Mouse (Mus musculus) granulocyte monocyte progenitor cell, adult 5-6 weeks (primary cell): ENCODE results near the gene Bbs9. TPM values are rescaled to one million over a fixed set of nuclear protein-coding genes. Genes with fewer than 3 reads are reported as not detected.
A peak's percentile ranks its signal among the peaks of the same experiment; 100 is the strongest.
"Not testable (repeated sequence)": the region's sequence is repeated elsewhere in the genome, so short reads cannot be mapped to it uniquely, and the experiment has no call there.

Experiments
- ATAC-seq: replicated peaks from 2 replicates; pipeline ENCODE4 v1.8.0; 2016; ENCODE audit warnings: mild to moderate bottlenecking, moderate TSS enrichment, inconsistent platforms; ENCODE audit not compliant: poor library complexity, severe bottlenecking
- total RNA-seq, 2 experiments: library from RNA; stranded (forward) in 1 of 2; stranded (reverse) in 1 of 2; fragments of 200-712, 200-1000 nt in 1 of 2; fragments of >200 nt in 1 of 2; fragmentation: Nextera tagmentation in 1 of 2; gene quantifications; 2 replicates each; pipeline ENCODE4 v1.2.3; 2014 to 2017

The Bbs9 gene
- 10.9 and 20.5 TPM in 2 replicates for total RNA-seq (2014; fragmentation: Nextera tagmentation)
- 14.8 and 18.4 TPM in 2 replicates for total RNA-seq (2017)

- ATAC-seq: peak; percentile 96
These were observed at the start of gene Bbs9 for GRCm38 (mm10) chr9:22475424-22475868. Gene Bbs9 (plus strand): TSS chr9:22475715.

- no peak for ATAC-seq
These were observed 47.4 kb upstream of the Bbs9 start for GRCm38 (mm10) chr9:22428028-22428665.

GRCm38 (mm10) chr9:22428666-22429410 lies 46.7 kb upstream of the Bbs9 start:
- ATAC-seq: no peak

GRCm38 (mm10) chr9:22429533-22430241 lies 45.8 kb upstream of the Bbs9 start:
- ATAC-seq: peak; percentile 47

GRCm38 (mm10) chr9:22430315-22430840 lies 45.1 kb upstream of the Bbs9 start:
- ATAC-seq: peak; percentile 57

GRCm38 (mm10) chr9:22433221-22433620 lies 42.3 kb upstream of the Bbs9 start:
- no peak for ATAC-seq

GRCm38 (mm10) chr9:22434101-22434500 lies 41.4 kb upstream of the Bbs9 start:
- ATAC-seq: no peak

- ATAC-seq: no peak
These were observed 36.7 kb upstream of the Bbs9 start for GRCm38 (mm10) chr9:22438826-22439225.

- peak; percentile 76 for ATAC-seq
These were observed 32.4 kb upstream of the Bbs9 start for GRCm38 (mm10) chr9:22443157-22443556.

GRCm38 (mm10) chr9:22445123-22445522 lies 30.4 kb upstream of the Bbs9 start:
- no peak for ATAC-seq

- ATAC-seq: peak; percentile 85
These were observed 28.3 kb upstream of the Bbs9 start for GRCm38 (mm10) chr9:22447213-22447612.

- ATAC-seq: no peak
These were observed 27.1 kb upstream of the Bbs9 start for GRCm38 (mm10) chr9:22448420-22448819.

GRCm38 (mm10) chr9:22449209-22449608 lies 26.3 kb upstream of the Bbs9 start:
- ATAC-seq: no peak

- ATAC-seq: no peak
These were observed 22.8 kb upstream of the Bbs9 start for GRCm38 (mm10) chr9:22452697-22453096.

- no peak for ATAC-seq
These were observed 22.0 kb upstream of the Bbs9 start for GRCm38 (mm10) chr9:22453501-22453924.

- not testable (repeated sequence) for ATAC-seq
These were observed 21.5 kb upstream of the Bbs9 start, which contains the start of gene Gm17545 for GRCm38 (mm10) chr9:22453990-22454389. Gene Gm17545 (plus strand): TSS chr9:22454290.

GRCm38 (mm10) chr9:22455041-22455440 lies 20.5 kb upstream of the Bbs9 start:
- ATAC-seq: no peak

- ATAC-seq: no peak
These were observed 18.2 kb upstream of the Bbs9 start for GRCm38 (mm10) chr9:22457142-22457835.

- no peak for ATAC-seq
These were observed 13.6 kb upstream of the Bbs9 start for GRCm38 (mm10) chr9:22461946-22462345.

GRCm38 (mm10) chr9:22466212-22466611 lies 9.3 kb upstream of the Bbs9 start:
- ATAC-seq: no peak
